Mouse (Mus musculus): ENCODE results near the gene Sinhcaf. TPM values are rescaled to one million over a fixed set of nuclear protein-coding genes. Genes with fewer than 3 reads are reported as not detected.
A peak's percentile ranks its signal among the peaks of the same experiment; 100 is the strongest.
"Not testable (repeated sequence)": the region's sequence is repeated elsewhere in the genome, so short reads cannot be mapped to it uniquely, and the experiment has no call there.

The Sinhcaf gene
- 14.5 and 15.9 TPM in 2 replicates for polyA plus RNA-seq (2015; fragmentation: Nextera tagmentation; extraction: Ambion mirVana)

DNA sequence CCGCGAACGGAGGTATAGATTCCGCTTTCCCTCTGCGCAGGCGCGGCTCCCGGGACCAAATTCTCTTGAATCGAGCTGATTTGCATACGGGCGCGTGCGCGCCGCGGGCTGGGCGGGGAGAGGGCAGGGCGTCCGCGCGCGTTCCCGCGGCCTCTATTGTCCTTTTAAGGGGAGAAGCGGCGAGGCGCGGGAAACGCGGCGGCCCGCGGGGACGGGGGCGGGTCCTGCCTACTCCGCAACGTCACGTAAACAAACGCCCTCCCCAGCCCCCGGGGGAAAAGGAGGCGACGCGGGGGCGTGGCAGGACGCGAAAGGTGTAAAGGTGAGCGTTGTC, at the start of gene Sinhcaf:
TSS of gene Sinhcaf (minus strand) at position 59 of the 334 bp plus-strand sequence.
- ATAC-seq (ENCODE audit: insufficient read depth), result peak; percentile 84
- H3K4me2 ChIP-seq, result peak within 1 kb of the TSS; percentile 99
- H3K4me1 ChIP-seq (replicated peaks), result peaks cover 45% of the 10 kb centered on the region
- H3K9ac ChIP-seq, result peak within 1 kb of the TSS; percentile 84
- H3K4me3 ChIP-seq (replicated peaks), result peak within 1 kb of the TSS; percentile 88
- WGBS (ENCODE audit: insufficient replicate concordance), result under 1% methylated on average over 47 of the region's 47 CpGs
- no peaks in the 10 kb centered on the region for H3K27me3 ChIP-seq
- H3K9me3 ChIP-seq (replicated peaks), result no peaks in the 10 kb centered on the region
- H3K36me3 ChIP-seq (replicated peaks), result no peaks in the 10 kb centered on the region
- peak within 1 kb of the TSS; percentile 83 for H3K27ac ChIP-seq (replicated peaks)

DNA sequence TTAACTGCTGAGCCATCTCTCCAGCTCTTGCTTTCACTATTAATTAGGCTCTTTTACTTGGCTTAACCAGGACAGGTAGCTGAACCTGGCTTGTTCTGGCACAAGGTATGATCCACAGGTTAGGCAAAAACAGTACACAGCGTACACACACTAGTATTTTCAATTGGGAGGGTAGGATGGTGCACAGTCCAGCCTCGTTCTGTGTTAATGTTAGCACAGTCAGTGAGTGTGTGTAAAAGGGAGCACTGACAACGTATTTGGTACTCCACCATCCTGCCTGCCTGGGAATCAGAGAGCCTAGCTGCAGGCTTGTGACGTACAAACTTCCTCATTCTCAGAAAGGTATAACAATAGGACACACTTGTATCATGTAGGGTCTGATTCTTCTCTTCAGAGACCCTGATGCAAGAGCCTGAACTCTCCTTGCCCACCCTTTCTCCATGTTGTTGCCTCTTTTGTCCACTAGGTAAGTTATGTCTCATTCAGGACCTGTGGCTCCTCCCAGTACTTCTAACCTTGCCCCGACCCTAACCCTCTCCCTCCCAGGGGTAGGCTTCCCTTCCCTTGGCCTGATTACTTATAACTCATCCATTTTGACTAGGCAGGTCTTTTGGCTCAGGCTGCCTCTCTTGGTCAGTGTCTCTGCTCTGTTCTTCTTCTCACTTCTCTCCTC, 48.2 kb upstream of the Sinhcaf start:
- no peaks in the 10 kb centered on the region for H3K4me1 ChIP-seq (replicated peaks)
- H3K9me3 ChIP-seq (replicated peaks), result no peaks in the 10 kb centered on the region
- no peak overlapping the region for H3K27ac ChIP-seq (replicated peaks)
- no peak overlapping the region for H3K4me2 ChIP-seq
- ATAC-seq (ENCODE audit: insufficient read depth), result 0 out of 2 replicates have a peak, but pooled peaks have one; percentile 28
- no peak overlapping the region for H3K4me3 ChIP-seq (replicated peaks)
- 42% methylated on average over 5 of the region's 5 CpGs for WGBS (ENCODE audit: insufficient replicate concordance)
- H3K27me3 ChIP-seq, result no peaks in the 10 kb centered on the region
- no peak overlapping the region for H3K9ac ChIP-seq
- peaks cover 7% of the 10 kb centered on the region for H3K36me3 ChIP-seq (replicated peaks)

DNA sequence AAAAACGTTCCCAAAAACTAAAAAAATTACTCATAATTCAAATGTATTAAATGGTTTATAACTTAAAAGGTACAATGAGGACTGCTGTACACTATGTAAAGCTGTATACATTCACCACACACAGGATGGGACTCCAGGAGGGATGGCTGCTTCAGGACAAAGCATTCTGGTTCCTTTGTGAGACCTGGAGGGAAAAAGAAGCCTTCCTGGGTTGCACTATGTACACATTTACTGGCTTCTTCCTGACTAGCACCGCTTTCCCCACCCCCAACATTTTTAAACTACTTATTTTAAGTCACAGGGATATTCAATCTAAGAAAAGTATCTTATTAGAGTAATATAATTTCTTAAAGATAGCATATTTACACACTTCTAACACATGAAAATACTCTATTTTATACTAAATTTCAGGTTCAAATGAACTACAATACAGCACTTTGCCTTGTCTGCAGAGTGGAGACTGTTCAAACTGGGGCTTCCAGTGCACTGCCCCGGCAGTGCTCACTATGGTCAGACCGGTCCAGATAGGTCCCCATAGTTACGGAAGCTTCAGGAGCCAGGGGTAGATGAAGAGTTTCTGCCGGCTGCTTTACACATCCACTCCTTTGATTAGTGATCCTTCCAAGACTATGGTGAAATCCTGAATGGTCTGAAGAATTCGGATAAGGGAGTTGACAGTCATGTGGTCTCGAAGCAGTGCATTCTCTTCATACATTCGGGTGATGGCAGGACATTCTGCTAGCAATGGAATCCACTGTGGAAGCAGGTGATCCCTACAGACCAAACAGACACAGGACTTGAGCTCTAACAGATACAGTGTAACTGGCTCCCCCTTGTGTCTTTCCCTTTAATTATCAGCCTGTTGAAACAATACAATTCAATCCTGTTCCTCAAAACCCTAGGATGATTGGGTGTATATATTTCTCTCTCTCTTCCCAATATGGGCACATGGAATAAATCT, 47.1 kb upstream of the Sinhcaf start:
- ATAC-seq (ENCODE audit: insufficient read depth), result no peak
- Histone ChIP-seq H3K36me3 (replicated peaks) (peaks cover 7% of the 10 kb centered on the region), H3K9ac (no peak overlapping the region), H3K4me3 (replicated peaks) (no peak overlapping the region), H3K4me2 (no peak overlapping the region), H3K27ac (replicated peaks) (no peak overlapping the region), H3K4me1 (replicated peaks) (no peaks in the 10 kb centered on the region), H3K9me3 (replicated peaks) (no peaks in the 10 kb centered on the region), H3K27me3 (no peaks in the 10 kb centered on the region)
- 28% methylated on average over 9 of the region's 9 CpGs for WGBS (ENCODE audit: insufficient replicate concordance)

DNA sequence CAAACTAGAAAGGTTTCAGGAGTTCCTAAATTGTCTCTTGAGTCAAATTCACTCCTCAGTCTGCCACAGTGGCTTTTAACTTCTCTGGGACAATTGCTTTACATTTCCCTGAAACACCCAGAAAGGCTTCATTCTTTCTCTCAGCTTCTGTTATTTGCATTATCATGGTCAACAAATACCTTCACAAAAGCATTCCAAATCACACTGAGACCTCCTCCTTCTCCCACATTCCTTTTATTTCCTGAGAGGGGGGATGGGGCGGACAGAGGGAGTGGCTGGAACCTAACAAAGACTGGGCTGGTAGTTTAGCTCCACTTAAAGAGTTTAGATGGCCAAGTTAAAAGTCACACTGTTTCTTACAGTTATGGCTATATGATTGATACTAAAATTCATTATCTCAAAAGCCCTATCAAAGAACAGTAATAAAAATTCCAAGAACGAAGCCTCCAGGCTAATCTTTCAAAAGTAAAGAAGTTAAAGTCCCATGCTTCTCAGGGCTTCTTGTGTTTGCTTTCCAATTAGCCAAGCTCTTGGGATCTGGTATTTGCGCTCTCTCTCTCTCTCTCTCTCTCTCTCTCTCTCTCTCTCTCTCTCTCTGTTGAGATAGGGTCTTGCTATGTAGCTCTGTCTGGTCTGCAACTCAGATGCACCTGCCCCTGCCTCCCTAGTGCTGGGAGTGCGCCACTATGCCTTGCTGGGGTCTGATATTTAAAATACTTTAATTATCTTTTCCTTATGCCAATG, 46.3 kb upstream of the Sinhcaf start:
- H3K27ac ChIP-seq (replicated peaks), result no peak overlapping the region
- no peaks in the 10 kb centered on the region for H3K4me1 ChIP-seq (replicated peaks)
- no peak overlapping the region for H3K4me3 ChIP-seq (replicated peaks)
- H3K36me3 ChIP-seq (replicated peaks), result peaks cover 7% of the 10 kb centered on the region
- ATAC-seq (ENCODE audit: insufficient read depth), result no peak
- WGBS (ENCODE audit: insufficient replicate concordance), result 60% methylated on average over 4 of the region's 4 CpGs
- no peak overlapping the region for H3K4me2 ChIP-seq
- no peaks in the 10 kb centered on the region for H3K27me3 ChIP-seq
- H3K9me3 ChIP-seq (replicated peaks), result no peaks in the 10 kb centered on the region
- H3K9ac ChIP-seq, result no peak overlapping the region

DNA sequence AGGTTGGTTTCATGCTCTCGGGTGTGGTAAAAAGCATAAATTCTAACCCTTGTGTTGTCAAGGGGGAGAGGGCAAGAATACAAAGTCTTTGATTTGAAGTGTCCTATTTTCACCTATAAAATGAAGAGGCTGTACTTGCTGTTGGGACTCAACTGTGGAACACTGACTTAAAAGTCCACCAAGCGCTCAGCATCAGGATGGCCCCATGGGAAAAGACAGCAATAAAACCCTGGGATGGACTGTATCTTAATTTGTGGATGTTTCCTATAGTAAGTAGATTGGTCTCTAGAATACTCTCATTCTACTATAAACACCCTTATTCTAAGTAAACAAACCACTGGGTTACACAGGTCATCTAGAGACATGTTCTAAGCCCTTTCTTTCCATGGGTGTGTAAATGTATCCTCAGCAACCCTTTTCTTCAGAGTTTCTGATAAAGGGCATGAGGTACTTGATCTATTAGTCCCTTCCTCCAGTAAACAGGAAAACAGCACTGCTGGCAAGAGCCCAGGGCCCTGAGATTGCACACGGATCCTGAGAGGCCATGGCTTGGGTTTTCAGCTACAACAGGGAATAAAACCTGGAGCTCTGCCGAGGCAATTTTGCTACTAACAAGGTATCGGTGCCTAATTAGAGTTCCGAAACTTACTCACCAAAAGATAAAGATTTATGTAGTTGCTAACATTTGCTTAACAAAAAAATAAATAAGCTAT, 45.5 kb upstream of the Sinhcaf start:
- H3K9me3 ChIP-seq (replicated peaks), result no peaks in the 10 kb centered on the region
- H3K4me1 ChIP-seq (replicated peaks), result no peaks in the 10 kb centered on the region
- H3K9ac ChIP-seq, result no peak overlapping the region
- H3K4me2 ChIP-seq, result no peak overlapping the region
- no peak for ATAC-seq (ENCODE audit: insufficient read depth)
- H3K36me3 ChIP-seq (replicated peaks), result peaks cover 4% of the 10 kb centered on the region
- H3K4me3 ChIP-seq (replicated peaks), result no peak overlapping the region
- WGBS (ENCODE audit: insufficient replicate concordance), result 56% methylated on average over 6 of the region's 6 CpGs
- H3K27ac ChIP-seq (replicated peaks), result no peak overlapping the region
- no peaks in the 10 kb centered on the region for H3K27me3 ChIP-seq

GRCm38 (mm10) chr6:148989792-148990491, 43.7 kb upstream of the Sinhcaf start:
- 44% methylated on average over 1 of the region's 3 CpGs for WGBS (ENCODE audit: insufficient replicate concordance)
- not testable (repeated sequence) for H3K4me1 ChIP-seq (replicated peaks)

GRCm38 (mm10) chr6:148986003-148986402, 39.7 kb upstream of the Sinhcaf start:
- H3K9ac ChIP-seq, result no peak overlapping the region
- WGBS (ENCODE audit: insufficient replicate concordance), result 58% methylated on average over 4 of the region's 4 CpGs
- no peak overlapping the region for H3K27ac ChIP-seq (replicated peaks)
- H3K36me3 ChIP-seq (replicated peaks), result no peaks in the 10 kb centered on the region; the same call in 1 of the 2 replicates
- H3K27me3 ChIP-seq, result no peaks in the 10 kb centered on the region
- no peaks in the 10 kb centered on the region for H3K4me1 ChIP-seq (replicated peaks)
- H3K4me2 ChIP-seq, result no peak overlapping the region
- no peak overlapping the region for H3K4me3 ChIP-seq (replicated peaks)
- no peak for ATAC-seq (ENCODE audit: insufficient read depth)
- H3K9me3 ChIP-seq (replicated peaks), result no peaks in the 10 kb centered on the region

More at GRCm38 (mm10) chr6:148989792-148990491, 43.7 kb upstream of the Sinhcaf start:
- not testable (repeated sequence) for ATAC-seq (ENCODE audit: insufficient read depth); H3K4me3 ChIP-seq (replicated peaks); H3K27me3 ChIP-seq; H3K36me3 ChIP-seq (replicated peaks); H3K27ac ChIP-seq (replicated peaks); H3K9ac ChIP-seq; H3K4me2 ChIP-seq; H3K9me3 ChIP-seq (replicated peaks)

- Histone ChIP-seq H3K4me3 (replicated peaks) (no peak overlapping the region), H3K9ac (no peak overlapping the region), H3K4me1 (replicated peaks) (no peaks in the 10 kb centered on the region), H3K36me3 (replicated peaks) (no peaks in the 10 kb centered on the region), H3K9me3 (replicated peaks) (no peaks in the 10 kb centered on the region), H3K4me2 (no peak overlapping the region), H3K27ac (replicated peaks) (no peak overlapping the region), H3K27me3 (no peaks in the 10 kb centered on the region)
- ATAC-seq (ENCODE audit: insufficient read depth), result no peak
- 46% methylated on average over 3 of the region's 3 CpGs for WGBS (ENCODE audit: insufficient replicate concordance)
Observed at GRCm38 (mm10) chr6:148980495-148980894, 34.2 kb upstream of the Sinhcaf start.

- H3K9ac ChIP-seq, result no peak overlapping the region
- 55% methylated on average over 3 of the region's 3 CpGs for WGBS (ENCODE audit: insufficient replicate concordance)
- no peak for ATAC-seq (ENCODE audit: insufficient read depth)
- H3K27ac ChIP-seq (replicated peaks), result no peak overlapping the region
- no peak overlapping the region for H3K4me2 ChIP-seq
- H3K27me3 ChIP-seq, result no peaks in the 10 kb centered on the region
- 0 out of 2 replicates have a peak, but pooled peaks cover 6% of the 10 kb centered on the region for H3K4me1 ChIP-seq (replicated peaks)
- H3K36me3 ChIP-seq (replicated peaks), result no peaks in the 10 kb centered on the region
- no peaks in the 10 kb centered on the region for H3K9me3 ChIP-seq (replicated peaks)
- H3K4me3 ChIP-seq (replicated peaks), result no peak overlapping the region
Observed at GRCm38 (mm10) chr6:148975096-148975495, 28.8 kb upstream of the Sinhcaf start.

GRCm38 (mm10) chr6:148972891-148973290, 26.6 kb upstream of the Sinhcaf start:
- Histone ChIP-seq H3K9ac (no peak overlapping the region), H3K27me3 (no peaks in the 10 kb centered on the region), H3K36me3 (replicated peaks) (no peaks in the 10 kb centered on the region), H3K4me2 (no peak overlapping the region), H3K9me3 (replicated peaks) (no peaks in the 10 kb centered on the region), H3K4me1 (replicated peaks) (0 out of 2 replicates have a peak, but pooled peaks cover 6% of the 10 kb centered on the region), H3K4me3 (replicated peaks) (no peak overlapping the region), H3K27ac (replicated peaks) (no peak overlapping the region)
- ATAC-seq (ENCODE audit: insufficient read depth), result no peak
- 62% methylated on average over 2 of the region's 2 CpGs for WGBS (ENCODE audit: insufficient replicate concordance)
